Mouse (Mus musculus) lung, adult 18-20 months (tissue): ENCODE measurements around the gene Hoxc9.

Source experiments
- DNase-seq, 2 experiments: peaks; one replicate each; pipeline ENCODE4 v3.0.0; 2022; ENCODE audit warnings: mixed read lengths in 2 of 2

The Hoxc9 gene

GRCm38 (mm10) chr15:102956906-102957305, 19.3 kb upstream of the Hoxc9 start:
- DNase-seq, result no peak

GRCm38 (mm10) chr15:102959663-102960191, 16.5 kb upstream of the Hoxc9 start:
- DNase-seq, result no peak

DNA sequence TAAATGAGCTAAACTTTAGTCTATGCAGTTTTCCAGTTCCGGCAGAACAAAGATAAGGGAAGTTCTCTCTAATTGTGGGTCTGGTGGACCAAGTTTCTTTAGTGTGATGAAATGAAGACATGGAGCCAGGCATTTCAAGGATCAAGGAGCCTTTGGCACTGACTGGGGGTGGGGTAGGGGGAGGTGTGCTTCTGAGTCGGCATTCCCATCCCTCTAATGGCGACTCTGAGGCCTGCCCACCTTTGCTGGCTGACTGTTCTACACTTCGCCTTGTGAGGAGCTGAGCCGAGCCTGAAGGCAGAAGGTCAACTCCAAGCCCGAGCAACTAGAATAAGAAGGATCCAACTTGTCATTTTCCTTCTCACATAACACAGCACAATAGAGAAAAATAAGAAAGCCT, 14.5 kb upstream of the Hoxc9 start:
- no peak for DNase-seq

DNA sequence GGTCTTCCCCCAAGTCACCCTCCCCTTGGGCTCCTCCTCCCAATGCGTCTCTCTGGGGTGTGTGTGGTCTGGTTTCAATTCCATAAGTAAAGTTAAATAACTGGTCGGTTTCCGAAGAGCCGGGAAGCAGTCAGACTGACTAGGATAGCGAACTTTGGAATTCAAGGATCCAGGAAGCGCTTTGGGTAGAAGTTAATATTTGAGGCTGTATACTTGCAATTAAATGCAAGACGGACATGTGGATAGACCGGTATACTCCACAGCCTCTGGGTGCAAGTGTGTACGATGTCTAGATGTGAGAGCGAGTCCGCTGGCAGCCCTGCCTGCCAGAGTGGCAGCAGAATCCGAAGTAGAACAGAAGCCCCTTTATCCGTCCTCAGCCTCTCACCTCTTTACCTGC, 13.7 kb upstream of the Hoxc9 start:
- DNase-seq, result no peak

- DNase-seq, result no peak
Measured at GRCm38 (mm10) chr15:102963259-102963658, 13.0 kb upstream of the Hoxc9 start.

DNA sequence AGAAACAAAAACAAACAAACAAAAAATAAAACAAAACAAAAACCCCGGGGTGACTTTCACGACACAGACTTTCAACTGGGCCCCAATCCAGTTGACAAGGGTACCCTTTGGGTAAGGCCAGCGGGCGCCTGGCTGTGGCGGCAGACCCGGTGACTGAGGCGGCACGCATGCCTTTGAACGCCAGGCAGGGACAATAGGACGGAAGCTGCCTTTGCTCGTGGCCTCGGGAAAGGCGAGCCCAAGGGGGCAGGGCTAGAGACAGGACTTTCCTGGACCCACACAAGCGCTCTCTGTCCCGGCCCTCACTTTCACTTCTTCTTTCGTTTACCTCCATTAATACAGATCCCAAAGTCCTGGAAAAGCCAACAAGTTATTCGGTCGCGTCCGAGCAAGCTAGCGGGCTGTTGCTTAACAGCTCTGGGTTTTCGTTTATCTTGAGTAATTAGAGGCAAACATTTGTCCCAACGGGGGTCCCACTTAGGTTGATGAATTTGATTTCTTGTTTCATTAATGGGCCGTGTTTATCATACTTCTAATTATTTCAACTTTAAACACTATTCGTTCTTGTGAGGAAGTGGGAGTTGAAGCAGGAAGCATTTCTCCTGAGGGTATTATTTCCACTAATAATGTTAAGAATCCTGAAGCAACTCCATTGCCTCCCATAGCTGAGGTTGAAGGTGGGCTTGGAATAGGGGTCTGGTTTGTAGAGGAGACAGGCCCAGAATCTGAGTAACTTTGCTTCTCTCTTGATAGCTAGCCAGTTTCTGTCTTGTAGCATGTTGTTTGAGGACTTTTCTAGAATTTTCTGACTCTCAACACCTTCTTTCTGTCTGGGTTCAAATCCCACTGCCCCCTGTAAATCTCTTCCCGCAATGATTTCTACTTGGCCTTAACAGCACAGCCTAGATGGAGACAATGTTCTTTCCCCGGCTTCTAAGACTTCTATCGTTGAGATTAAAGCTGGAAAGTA, 12.3 kb upstream of the Hoxc9 start:
- no peak for DNase-seq

GRCm38 (mm10) chr15:102965003-102965891, 11.0 kb upstream of the Hoxc9 start:
- no peak for DNase-seq

DNA sequence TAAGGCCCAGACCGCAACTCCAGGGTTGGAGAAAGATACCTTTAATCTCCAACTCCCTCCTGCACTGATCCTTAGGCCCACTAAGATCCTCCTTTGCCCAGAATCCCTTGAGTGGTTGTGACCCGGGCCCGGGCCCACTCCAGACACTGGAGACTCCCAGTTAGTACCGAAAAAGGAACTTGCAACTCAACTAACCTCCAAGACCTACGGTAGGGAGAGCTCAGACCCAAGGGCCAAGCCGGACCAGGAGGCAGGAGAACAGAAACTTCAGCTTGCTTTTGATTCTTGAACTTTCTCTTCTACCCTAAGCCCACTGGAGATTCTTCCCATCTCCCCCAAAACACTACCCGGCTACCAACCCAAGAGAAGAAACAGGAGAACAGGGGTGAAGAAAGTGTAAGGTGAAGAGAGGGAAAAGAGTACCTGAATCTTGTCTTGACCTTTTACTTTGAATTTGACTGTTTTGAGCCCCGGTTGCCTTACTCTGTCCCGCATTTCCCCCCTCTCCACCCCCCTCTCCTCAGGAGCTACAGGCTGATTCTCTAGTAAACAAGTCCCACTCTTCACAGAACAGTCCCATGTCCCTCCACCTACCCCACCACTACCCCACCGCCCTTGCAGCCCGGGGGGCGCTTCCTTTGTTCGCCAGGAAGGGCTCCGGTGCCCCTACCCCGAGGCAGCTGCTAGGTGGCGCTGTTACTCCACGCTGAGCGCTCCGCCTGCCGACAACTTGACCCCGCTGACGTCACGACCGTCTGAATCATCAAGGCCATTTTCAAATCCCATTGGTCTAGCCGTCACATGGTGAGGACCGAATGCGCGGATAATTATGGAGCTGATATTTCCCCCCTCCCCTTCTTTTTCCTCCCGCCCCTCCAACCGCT, 10.1 kb upstream of the Hoxc9 start:
- peak; percentile 53 to 58 for DNase-seq

GRCm38 (mm10) chr15:102966776-102967311, 9.4 kb upstream of the Hoxc9 start, which contains the start of gene Hoxc10:
Hoxc10 (plus strand) TSS chr15:102966796.
- no peak for DNase-seq

DNA sequence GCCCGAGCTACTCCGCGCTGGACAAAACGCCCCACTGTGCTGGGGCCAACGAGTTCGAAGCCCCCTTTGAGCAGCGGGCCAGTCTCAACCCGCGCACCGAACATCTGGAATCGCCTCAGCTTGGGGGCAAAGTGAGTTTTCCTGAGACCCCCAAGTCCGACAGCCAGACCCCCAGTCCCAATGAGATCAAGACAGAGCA, 9.0 kb upstream of the Hoxc9 start, which contains the start of gene Hoxc5:
TSS of gene Hoxc5 (plus strand) at position 132 of the 199 bp plus-strand sequence.
- no peak for DNase-seq

DNA sequence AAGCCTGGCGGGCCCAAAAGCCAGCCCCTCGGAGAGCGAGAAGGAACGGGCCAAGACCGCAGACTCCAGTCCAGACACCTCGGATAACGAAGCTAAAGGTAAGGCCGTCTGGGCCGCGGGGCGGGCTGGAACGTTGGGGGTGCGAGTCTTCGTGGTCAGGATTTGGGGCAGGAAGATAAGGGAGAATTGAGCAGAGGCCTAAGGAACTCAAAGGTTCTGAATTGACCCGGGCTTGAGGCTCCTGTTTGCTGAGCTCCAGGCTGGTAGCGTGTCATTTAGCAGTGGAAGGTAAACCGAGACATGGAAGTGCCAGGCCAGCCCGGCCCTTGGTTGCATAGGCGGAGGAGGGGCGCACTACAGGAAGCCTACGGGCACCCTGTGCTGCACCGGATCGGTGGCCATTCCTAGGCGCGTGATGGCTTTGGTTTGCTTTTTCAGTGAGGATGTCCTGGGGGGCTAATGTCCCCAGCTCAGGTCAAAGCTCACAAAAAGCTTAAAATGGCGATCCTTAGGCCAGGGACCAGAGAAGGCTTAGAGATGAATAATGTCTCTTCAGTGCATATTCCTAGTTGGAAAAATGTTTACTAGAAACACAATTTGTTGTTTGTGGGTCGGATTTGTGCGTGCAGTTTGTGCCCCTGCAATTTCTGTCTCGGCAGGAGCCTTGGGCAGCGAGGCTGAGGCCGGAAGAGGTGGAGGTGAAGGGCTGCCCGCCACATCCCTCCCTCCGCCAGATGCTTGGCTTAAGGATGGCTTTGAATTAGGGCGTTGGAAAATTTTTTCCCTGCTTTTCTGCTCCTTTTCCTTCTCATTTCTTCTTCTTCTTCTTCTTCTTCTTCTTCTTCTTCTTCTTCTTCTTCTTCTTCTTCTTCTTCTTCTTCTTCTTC, 8.5 kb upstream of the Hoxc9 start:
- no peak for DNase-seq

DNA sequence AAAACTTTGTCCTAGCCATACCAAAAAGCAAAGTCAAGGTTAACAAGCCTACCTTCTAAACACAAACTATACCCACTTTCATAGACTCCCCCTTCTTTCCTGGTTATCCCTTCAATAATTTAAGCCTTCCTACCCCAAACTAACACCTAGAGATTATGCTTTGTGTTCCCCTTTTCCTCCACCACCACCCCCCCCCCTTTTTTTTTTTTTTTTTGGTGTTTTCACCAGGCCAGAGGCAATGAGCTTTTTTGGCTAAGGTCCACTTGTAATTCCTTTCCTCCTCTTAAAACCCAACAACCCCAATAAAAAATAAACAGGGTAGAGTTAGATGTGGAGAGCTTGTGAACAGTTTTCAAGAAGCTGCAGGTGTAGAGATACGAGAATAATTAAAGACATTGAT, 6.9 kb upstream of the Hoxc9 start:
- DNase-seq, result no peak

DNA sequence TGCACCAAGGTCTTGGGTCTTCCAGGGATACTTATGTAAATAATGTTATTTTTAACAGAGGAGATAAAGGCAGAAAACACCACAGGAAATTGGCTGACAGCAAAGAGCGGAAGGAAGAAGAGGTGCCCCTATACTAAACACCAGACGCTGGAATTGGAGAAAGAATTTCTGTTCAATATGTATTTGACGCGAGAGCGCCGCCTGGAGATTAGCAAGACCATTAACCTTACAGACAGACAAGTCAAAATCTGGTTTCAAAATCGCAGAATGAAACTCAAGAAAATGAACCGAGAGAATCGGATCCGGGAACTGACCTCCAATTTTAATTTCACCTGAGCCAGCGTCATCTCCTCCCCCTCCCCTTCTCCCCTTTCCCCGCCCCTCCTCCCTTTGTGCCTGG, 5.5 kb upstream of the Hoxc9 start:
- no peak for DNase-seq

DNA sequence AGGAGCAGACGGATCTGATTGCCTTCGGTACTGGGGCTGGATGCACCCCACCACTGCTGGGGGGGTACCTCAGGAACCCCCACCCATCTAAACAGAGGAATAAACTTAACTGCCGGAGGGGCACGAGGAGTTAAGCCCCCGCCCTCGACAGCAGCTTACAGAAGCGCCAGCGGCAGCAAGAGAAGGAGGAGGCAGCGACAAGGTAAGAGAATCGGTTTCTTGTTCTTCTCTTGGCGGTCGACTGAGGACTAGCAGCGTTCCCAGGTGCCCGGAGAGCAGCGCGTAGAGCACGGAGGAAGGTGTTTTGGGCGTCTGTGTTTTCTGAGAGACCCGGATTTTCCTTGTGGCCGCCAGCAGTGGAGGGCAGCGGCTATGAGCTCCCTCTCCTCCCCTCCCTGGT, 4.0 kb upstream of the Hoxc9 start:
- DNase-seq, result no peak

DNA sequence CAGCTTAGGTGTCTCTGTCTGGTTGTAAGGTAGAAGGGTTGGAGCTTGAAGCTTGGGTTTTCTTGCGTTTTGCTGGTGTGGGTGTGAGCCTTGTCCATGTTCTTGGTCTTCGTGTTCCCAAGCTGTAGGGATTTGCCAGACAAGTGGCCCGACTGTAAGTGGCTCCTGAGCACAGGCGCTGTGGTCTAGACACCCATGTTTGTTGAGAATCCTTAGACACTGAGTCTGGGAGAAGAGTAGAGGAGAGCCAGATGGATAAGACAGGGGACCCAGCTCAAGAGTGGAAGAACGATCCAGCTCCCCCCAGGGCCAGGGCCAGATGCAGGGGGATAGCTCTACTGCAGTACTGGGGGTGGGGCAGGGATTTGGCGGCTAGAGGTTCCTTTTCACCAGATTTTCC, 3.5 kb upstream of the Hoxc9 start:
- no peak for DNase-seq

DNA sequence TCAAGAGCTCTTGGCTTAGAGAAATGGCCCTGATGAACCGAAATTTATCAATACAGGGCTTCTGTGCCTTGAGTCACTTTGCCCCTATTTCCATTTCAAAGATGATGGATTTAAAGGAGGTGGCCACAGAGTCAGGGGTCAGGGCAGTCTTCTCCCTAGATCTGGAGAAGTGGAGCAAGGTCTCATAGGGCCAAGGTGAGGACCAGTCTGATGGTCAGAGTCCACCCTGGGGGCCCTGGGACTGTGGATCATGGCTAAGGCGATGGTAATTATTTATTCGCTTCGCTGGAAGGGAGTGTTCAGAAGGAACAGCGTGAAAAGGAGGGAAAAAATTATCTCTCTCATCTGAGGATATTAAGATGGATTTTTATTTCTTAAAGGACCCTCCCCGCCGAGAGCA, 1.2 kb upstream of the Hoxc9 start:
- DNase-seq, result no peak

DNA sequence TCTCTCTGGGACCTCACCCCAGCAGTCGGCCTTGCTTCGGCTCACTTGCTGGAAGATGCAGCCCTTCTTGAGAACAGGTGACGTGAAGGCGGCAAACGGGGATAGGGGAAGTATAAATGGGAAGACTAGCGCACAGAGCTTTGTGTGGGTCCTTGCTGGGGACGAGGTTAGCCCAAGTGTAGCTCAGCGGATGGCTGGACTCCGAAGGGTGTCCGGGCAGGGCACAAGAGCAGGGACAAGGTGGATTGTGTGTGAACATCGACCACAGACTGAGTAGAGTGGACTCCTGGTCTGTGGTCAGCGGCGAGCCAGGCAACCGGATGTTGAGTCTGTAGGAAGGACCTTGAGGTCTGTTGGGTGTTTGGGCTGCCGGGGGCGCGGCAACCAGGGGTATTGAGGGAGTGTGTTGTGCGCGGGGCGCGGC, 539 bp upstream of the Hoxc9 start:
- no peak for DNase-seq

GRCm38 (mm10) chr15:102976631-102977422, 588 bp downstream of the Hoxc9 start:
- DNase-seq, result no peak

DNA sequence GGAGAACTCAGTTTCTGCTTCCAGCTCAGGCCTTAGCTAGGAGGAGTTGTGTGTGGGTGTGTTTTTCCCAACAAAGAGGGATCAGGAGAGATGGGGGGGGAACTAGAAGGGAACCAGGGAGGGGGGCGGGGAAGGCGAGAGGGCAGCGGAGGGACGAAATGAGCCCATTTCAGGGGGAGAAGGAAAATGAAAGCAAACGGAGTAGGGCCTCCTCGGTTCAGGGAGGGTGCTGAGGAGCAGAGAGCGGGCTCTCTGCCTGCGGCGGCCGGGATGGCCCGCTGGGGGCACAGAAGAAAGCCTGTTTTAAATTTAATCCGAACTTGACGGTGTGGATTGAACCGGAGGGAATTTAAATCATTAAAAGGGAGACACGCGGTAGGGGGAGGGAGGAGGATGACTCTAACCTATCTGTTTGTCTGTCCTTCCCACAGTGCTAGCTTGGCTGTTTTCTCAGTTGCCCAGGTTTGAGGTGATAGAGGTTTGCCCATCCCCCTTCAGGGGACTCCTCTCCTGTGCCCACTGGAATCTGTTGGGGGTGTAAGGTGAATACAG, 1.3 kb downstream of the Hoxc9 start:
- no peak for DNase-seq
